Mouse (Mus musculus): ENCODE results near the gene Pde1c. TPM values are rescaled to one million over a fixed set of nuclear protein-coding genes. Genes with fewer than 3 reads are reported as not detected.

Gene Pde1c
- polyA plus RNA-seq, 1 experiment, result 0.01 TPM

- Histone ChIP-seq H3K4me1 (ENCODE audit: control insufficient read depth) (no peaks in the 10 kb centered on the region), H3K27me3 (ENCODE audit: control insufficient read depth) (peaks cover 27% of the 10 kb centered on the region), H3K4me3 (replicated peaks) (no peak overlapping the region), H3K9me3 (ENCODE audit: control insufficient read depth, low read length) (no peaks in the 10 kb centered on the region), H3K36me3 (ENCODE audit: control insufficient read depth) (no peaks in the 10 kb centered on the region)
- no peak for TF ChIP-seq TAL1 (IDR thresholded peaks at IDR 0.05; ENCODE audit: low read length)
- no peak for TF ChIP-seq GATA1 (IDR thresholded peaks at IDR 0.05; ENCODE audit: low read length)
Observed at GRCm38 (mm10) chr6:56360086-56360485, 208.8 kb downstream of the Pde1c start.

GRCm38 (mm10) chr6:56359126-56359525, 209.8 kb downstream of the Pde1c start:
- no peak overlapping the region for H3K4me3 ChIP-seq (replicated peaks)

GRCm38 (mm10) chr6:56347207-56347606, 221.7 kb downstream of the Pde1c start:
- no peaks in the 10 kb centered on the region for H3K9me3 ChIP-seq (ENCODE audit: control insufficient read depth, low read length)
- H3K36me3 ChIP-seq (ENCODE audit: control insufficient read depth), result no peaks in the 10 kb centered on the region
- TF ChIP-seq TAL1 (IDR thresholded peaks at IDR 0.05; ENCODE audit: low read length), result no peak
- TF ChIP-seq GATA1 (IDR thresholded peaks at IDR 0.05; ENCODE audit: low read length), result no peak
- H3K4me3 ChIP-seq (replicated peaks), result no peak overlapping the region
- no peaks in the 10 kb centered on the region for H3K27me3 ChIP-seq (ENCODE audit: control insufficient read depth)
- no peaks in the 10 kb centered on the region for H3K4me1 ChIP-seq (ENCODE audit: control insufficient read depth)

More at GRCm38 (mm10) chr6:56359126-56359525, 209.8 kb downstream of the Pde1c start:
- H3K9me3 ChIP-seq (ENCODE audit: control insufficient read depth, low read length), result no peaks in the 10 kb centered on the region
- H3K27me3 ChIP-seq (ENCODE audit: control insufficient read depth), result peaks cover 27% of the 10 kb centered on the region
- no peaks in the 10 kb centered on the region for H3K4me1 ChIP-seq (ENCODE audit: control insufficient read depth)
- no peak for TF ChIP-seq TAL1 (IDR thresholded peaks at IDR 0.05; ENCODE audit: low read length)
- H3K36me3 ChIP-seq (ENCODE audit: control insufficient read depth), result no peaks in the 10 kb centered on the region

GRCm38 (mm10) chr6:56345082-56345481, 223.8 kb downstream of the Pde1c start:
- Histone ChIP-seq H3K9me3 (ENCODE audit: control insufficient read depth, low read length) (no peaks in the 10 kb centered on the region), H3K4me1 (ENCODE audit: control insufficient read depth) (no peaks in the 10 kb centered on the region), H3K36me3 (ENCODE audit: control insufficient read depth) (no peaks in the 10 kb centered on the region), H3K4me3 (replicated peaks) (no peak overlapping the region), H3K27me3 (ENCODE audit: control insufficient read depth) (no peaks in the 10 kb centered on the region)
- TF ChIP-seq TAL1 (IDR thresholded peaks at IDR 0.05; ENCODE audit: low read length) (no peak), GATA1 (IDR thresholded peaks at IDR 0.05; ENCODE audit: low read length) (no peak)

- no peaks in the 10 kb centered on the region for H3K27me3 ChIP-seq (ENCODE audit: control insufficient read depth)
- no peak overlapping the region for H3K4me3 ChIP-seq (replicated peaks)
- TF ChIP-seq TAL1 (IDR thresholded peaks at IDR 0.05; ENCODE audit: low read length) (no peak), GATA1 (IDR thresholded peaks at IDR 0.05; ENCODE audit: low read length) (no peak)
- H3K9me3 ChIP-seq (ENCODE audit: control insufficient read depth, low read length), result no peaks in the 10 kb centered on the region
- no peaks in the 10 kb centered on the region for H3K4me1 ChIP-seq (ENCODE audit: control insufficient read depth)
- H3K36me3 ChIP-seq (ENCODE audit: control insufficient read depth), result no peaks in the 10 kb centered on the region
Observed at GRCm38 (mm10) chr6:56342005-56342404, 226.9 kb downstream of the Pde1c start.

- H3K4me1 ChIP-seq (ENCODE audit: control insufficient read depth), result no peaks in the 10 kb centered on the region
- no peak overlapping the region for H3K4me3 ChIP-seq (replicated peaks)
- no peaks in the 10 kb centered on the region for H3K36me3 ChIP-seq (ENCODE audit: control insufficient read depth)
- H3K27me3 ChIP-seq (ENCODE audit: control insufficient read depth), result no peaks in the 10 kb centered on the region
- TF ChIP-seq TAL1 (IDR thresholded peaks at IDR 0.05; ENCODE audit: low read length), result no peak
- no peak for TF ChIP-seq GATA1 (IDR thresholded peaks at IDR 0.05; ENCODE audit: low read length)
- no peaks in the 10 kb centered on the region for H3K9me3 ChIP-seq (ENCODE audit: control insufficient read depth, low read length)
Observed at GRCm38 (mm10) chr6:56335811-56336446, 233.0 kb downstream of the Pde1c start.

- H3K4me3 ChIP-seq (replicated peaks), result no peak overlapping the region
- TF ChIP-seq GATA1 (IDR thresholded peaks at IDR 0.05; ENCODE audit: low read length), result no peak
- TF ChIP-seq TAL1 (IDR thresholded peaks at IDR 0.05; ENCODE audit: low read length), result no peak
- H3K4me1 ChIP-seq (ENCODE audit: control insufficient read depth), result no peaks in the 10 kb centered on the region
- no peaks in the 10 kb centered on the region for H3K9me3 ChIP-seq (ENCODE audit: control insufficient read depth, low read length)
- H3K36me3 ChIP-seq (ENCODE audit: control insufficient read depth), result no peaks in the 10 kb centered on the region
- H3K27me3 ChIP-seq (ENCODE audit: control insufficient read depth), result no peaks in the 10 kb centered on the region
Observed at GRCm38 (mm10) chr6:56332149-56332548, 236.8 kb downstream of the Pde1c start.

GRCm38 (mm10) chr6:56331432-56331831, 237.5 kb downstream of the Pde1c start:
- H3K36me3 ChIP-seq (ENCODE audit: control insufficient read depth), result no peaks in the 10 kb centered on the region
- no peak overlapping the region for H3K4me3 ChIP-seq (replicated peaks)
- H3K4me1 ChIP-seq (ENCODE audit: control insufficient read depth), result no peaks in the 10 kb centered on the region
- TF ChIP-seq TAL1 (IDR thresholded peaks at IDR 0.05; ENCODE audit: low read length) (no peak), GATA1 (IDR thresholded peaks at IDR 0.05; ENCODE audit: low read length) (no peak)
- no peaks in the 10 kb centered on the region for H3K27me3 ChIP-seq (ENCODE audit: control insufficient read depth)
- no peaks in the 10 kb centered on the region for H3K9me3 ChIP-seq (ENCODE audit: control insufficient read depth, low read length)

GRCm38 (mm10) chr6:56328103-56328502, 240.8 kb downstream of the Pde1c start:
- Histone ChIP-seq H3K9me3 (ENCODE audit: control insufficient read depth, low read length) (no peaks in the 10 kb centered on the region), H3K36me3 (ENCODE audit: control insufficient read depth) (no peaks in the 10 kb centered on the region)
- no peak for TF ChIP-seq GATA1 (IDR thresholded peaks at IDR 0.05; ENCODE audit: low read length)

GRCm38 (mm10) chr6:56322799-56323198, 246.1 kb downstream of the Pde1c start:
- Histone ChIP-seq H3K9me3 (ENCODE audit: control insufficient read depth, low read length) (no peaks in the 10 kb centered on the region), H3K4me3 (replicated peaks) (no peak overlapping the region), H3K36me3 (ENCODE audit: control insufficient read depth) (no peaks in the 10 kb centered on the region), H3K4me1 (ENCODE audit: control insufficient read depth) (no peaks in the 10 kb centered on the region), H3K27me3 (ENCODE audit: control insufficient read depth) (no peaks in the 10 kb centered on the region)
- TF ChIP-seq TAL1 (IDR thresholded peaks at IDR 0.05; ENCODE audit: low read length), result no peak
- TF ChIP-seq GATA1 (IDR thresholded peaks at IDR 0.05; ENCODE audit: low read length), result no peak

More at GRCm38 (mm10) chr6:56328103-56328502, 240.8 kb downstream of the Pde1c start:
- no peaks in the 10 kb centered on the region for H3K27me3 ChIP-seq (ENCODE audit: control insufficient read depth)
- H3K4me1 ChIP-seq (ENCODE audit: control insufficient read depth), result no peaks in the 10 kb centered on the region
- no peak overlapping the region for H3K4me3 ChIP-seq (replicated peaks)
